ENCODE assay signal across 8 mouse cellular contexts in the genomic region with DNA sequence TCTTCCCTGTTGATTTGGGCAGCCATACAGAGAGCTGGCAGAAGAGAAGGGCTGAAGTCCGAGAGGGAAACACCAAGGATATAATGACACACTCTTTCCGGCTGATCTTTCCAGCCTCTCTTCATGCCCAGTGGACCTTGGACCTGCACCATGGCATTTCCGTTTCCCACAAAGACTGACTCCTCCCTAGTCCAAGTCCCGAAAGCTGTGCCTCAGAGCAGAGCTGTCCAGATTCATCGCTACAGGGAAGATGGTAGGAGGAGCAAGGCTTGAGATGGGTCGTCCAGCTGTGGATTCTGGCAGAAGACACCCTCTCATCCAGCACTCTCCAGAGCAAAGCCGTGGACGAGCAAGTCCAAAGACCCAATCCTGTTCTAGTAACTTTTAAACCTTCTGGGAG.
A peak's percentile ranks its signal among the peaks of the same experiment; 100 is the strongest.
DNase-seq lines count a peak whose midpoint lies in the region; ATAC-seq lines count a peak whose summit lies in the region.

No protein-coding gene starts in this region.

- intact Hi-C loops in heart, postnatal 36 days (cut with DNase I) = no loop called here

- DNase-seq in adrenal gland, adult (ENCODE audit: inconsistent age in 2 of 2, low spot score in 1 of 2) = peak; percentile 5 to 23
- DNase-seq in adrenal gland, postnatal 4 days (ENCODE audit: low spot score in 2 of 2) = no peak
- peak; percentile 4 to 12 for DNase-seq in gastrocnemius, adult 8-10 months (ENCODE audit: low spot score in 2 of 2)
- peak; percentile 9 to 14 for DNase-seq in heart, postnatal 36 days
- DNase-seq in kidney, postnatal 10 days = peak; percentile 47
- no peak for DNase-seq in cerebellum, postnatal 25 days
- DNase-seq in lung, postnatal 36 days = no peak

- no peak for ATAC-seq in inflammation-experienced regulatory T-cells, adult 6 months

Comparison
In these comparisons a context has a peak if more than half of its experiments do, and no peak if none do; other contexts are left out.
1. DNase-seq: peak in adrenal gland, adult (2 of 2), gastrocnemius, adult 8-10 months (2 of 2), heart, postnatal 36 days (2 of 2) and kidney, postnatal 10 days (single experiment); none in adrenal gland, postnatal 4 days (0 of 2), cerebellum, postnatal 25 days (0 of 2) and lung, postnatal 36 days (single experiment).